In genomic region chr10:39451065-39451464, GRCm38 (mm10) we compare ENCODE assay signal across 9 mouse cellular contexts.
A peak's percentile ranks its signal among the peaks of the same experiment; 100 is the strongest.
DNase-seq lines count a peak whose midpoint lies in the region; ATAC-seq lines count a peak whose summit lies in the region.
"Had no signal": no experiment of that assay in that cellular context is flagged by ENCODE, and none has a peak within 500 bp of the region (broad histone marks: within the 10 kb centered on the region; RNA-seq: fewer than 3 reads in every experiment).

No protein-coding gene starts in this region.

- WGBS in limb, embryonic 12.5 days: 51% methylated on average over 6 of the region's 6 CpGs
- 67% methylated on average over 6 of the region's 6 CpGs for WGBS in neural tube, embryonic 15.5 days
- WGBS in midbrain, embryonic 13.5 days: 86% methylated on average over 6 of the region's 6 CpGs

- no peak for ATAC-seq in megakaryocyte, adult 5-6 weeks (ENCODE audit: poor library complexity, severe bottlenecking)
- ATAC-seq in limb, embryonic 12.5 days (ENCODE audit: insufficient number of reproducible peaks, insufficient read depth, low FRiP score, low TSS enrichment, low read depth): no peak
- no peak for ATAC-seq in neural tube, embryonic 15.5 days (ENCODE audit: low FRiP score)
- no peak for ATAC-seq in midbrain, embryonic 13.5 days

- H3K27ac ChIP-seq in limb, embryonic 12.5 days: 0 out of 2 replicates have a peak overlapping the region, but pooled peaks have one; percentile 23
- peak overlapping the region; percentile 64 for H3K27ac ChIP-seq in neural tube, embryonic 15.5 days (replicated peaks)
- H3K27ac ChIP-seq in midbrain, embryonic 13.5 days: no peak overlapping the region

- no peak overlapping the region for H3K4me2 ChIP-seq in limb, embryonic 12.5 days
- H3K4me2 ChIP-seq in neural tube, embryonic 15.5 days: no peak overlapping the region
- no peak overlapping the region for H3K4me2 ChIP-seq in midbrain, embryonic 13.5 days (replicated peaks)

- H3K9ac ChIP-seq in limb, embryonic 12.5 days (replicated peaks): no peak overlapping the region
- no peak overlapping the region for H3K9ac ChIP-seq in neural tube, embryonic 15.5 days (replicated peaks)
- H3K9ac ChIP-seq in midbrain, embryonic 13.5 days (replicated peaks): no peak overlapping the region

- H3K27me3 ChIP-seq in megakaryocyte, embryonic 14.5 days (replicated peaks): no peaks in the 10 kb centered on the region
- no peaks in the 10 kb centered on the region for H3K27me3 ChIP-seq in limb, embryonic 12.5 days
- H3K27me3 ChIP-seq in neural tube, embryonic 15.5 days (replicated peaks): no peaks in the 10 kb centered on the region
- no peaks in the 10 kb centered on the region for H3K27me3 ChIP-seq in midbrain, embryonic 13.5 days

- H3K36me3 ChIP-seq in megakaryocyte, embryonic 14.5 days (replicated peaks; ENCODE audit: low read length): peaks cover 45% of the 10 kb centered on the region
- H3K36me3 ChIP-seq in limb, embryonic 12.5 days: no peaks in the 10 kb centered on the region
- H3K36me3 ChIP-seq in neural tube, embryonic 15.5 days: no peaks in the 10 kb centered on the region
- H3K36me3 ChIP-seq in midbrain, embryonic 13.5 days: no peaks in the 10 kb centered on the region; the same call in 1 of the 2 replicates

- no peaks in the 10 kb centered on the region for H3K9me3 ChIP-seq in megakaryocyte, embryonic 14.5 days
- no peaks in the 10 kb centered on the region for H3K9me3 ChIP-seq in limb, embryonic 12.5 days
- H3K9me3 ChIP-seq in neural tube, embryonic 15.5 days (replicated peaks): no peaks in the 10 kb centered on the region
- no peaks in the 10 kb centered on the region for H3K9me3 ChIP-seq in midbrain, embryonic 13.5 days

- H3K4me3 ChIP-seq in megakaryocyte, embryonic 14.5 days (replicated peaks): peak overlapping the region; percentile 79
- no peak overlapping the region for H3K4me3 ChIP-seq in limb, embryonic 12.5 days (replicated peaks)
- H3K4me3 ChIP-seq in neural tube, embryonic 15.5 days (replicated peaks): no peak overlapping the region
- H3K4me3 ChIP-seq in midbrain, embryonic 13.5 days (replicated peaks): no peak overlapping the region

- peak; percentile 50 to 61 for DNase-seq in heart, postnatal 10 days
- no peak for DNase-seq in cerebellum, postnatal 36 days
- no peak for DNase-seq in right cerebral cortex, postnatal 36 days (ENCODE audit: low spot score in 2 of 2)
- DNase-seq: gastrocnemius, postnatal 10 days had no signal

- intact Hi-C loops in heart, postnatal 10 days (cut with DNase I): loop anchor here (5.0 kb wide), 2 partner anchors 66 to 209 kb away; no protein-coding TSS in a partner anchor

- H3K4me1 ChIP-seq in megakaryocyte, embryonic 14.5 days: peaks cover 88% of the 10 kb centered on the region
- H3K4me1 ChIP-seq in limb, embryonic 12.5 days (replicated peaks): peaks cover 32% of the 10 kb centered on the region
- peaks cover 66% of the 10 kb centered on the region for H3K4me1 ChIP-seq in neural tube, embryonic 15.5 days
- H3K4me1 ChIP-seq in midbrain, embryonic 13.5 days (replicated peaks): peaks cover 63% of the 10 kb centered on the region

Comparison
In these comparisons a context has a peak if more than half of its experiments do, and no peak if none do; other contexts are left out.
1. DNase-seq: peak in heart, postnatal 10 days (2 of 2); none in cerebellum, postnatal 36 days (0 of 2) and right cerebral cortex, postnatal 36 days (0 of 2).